Mouse (Mus musculus) adrenal gland, postnatal 4 days (tissue): ENCODE measurements around the gene Moxd1. TPM values are rescaled to one million over a fixed set of nuclear protein-coding genes. Genes with fewer than 3 reads are reported as not detected.

Source experiments
- DNase-seq, 2 experiments: peaks; one replicate each; pipeline ENCODE4 v3.0.0; 2021 to 2022; ENCODE audit warnings: low spot score in 2 of 2, mixed read lengths in 2 of 2
- long read RNA-seq, 2 experiments: library from polyadenylated mRNA; stranded (forward); transcript quantifications; one replicate each; pipeline ENCODE4 v2.0.0; 2021
- total RNA-seq, 2 experiments: library from RNA; stranded (reverse); gene quantifications; 2 replicates each; pipeline ENCODE4 v1.2.3; 2021

The Moxd1 gene
- total RNA-seq = 1 to 10 TPM; 2.5 TPM
- long read RNA-seq, experiment 1 = 0 reads
- long read RNA-seq, experiment 2, transcript Moxd1-201 (12 exons, 3,090 nt) = major isoform, 5 of 5 reads
- long read RNA-seq, experiment 2, partial matches to known transcripts = 0 of 5 reads
- long read RNA-seq, experiment 2, other reads (novel, unspliced or antisense) = 0 of 5 reads

DNA sequence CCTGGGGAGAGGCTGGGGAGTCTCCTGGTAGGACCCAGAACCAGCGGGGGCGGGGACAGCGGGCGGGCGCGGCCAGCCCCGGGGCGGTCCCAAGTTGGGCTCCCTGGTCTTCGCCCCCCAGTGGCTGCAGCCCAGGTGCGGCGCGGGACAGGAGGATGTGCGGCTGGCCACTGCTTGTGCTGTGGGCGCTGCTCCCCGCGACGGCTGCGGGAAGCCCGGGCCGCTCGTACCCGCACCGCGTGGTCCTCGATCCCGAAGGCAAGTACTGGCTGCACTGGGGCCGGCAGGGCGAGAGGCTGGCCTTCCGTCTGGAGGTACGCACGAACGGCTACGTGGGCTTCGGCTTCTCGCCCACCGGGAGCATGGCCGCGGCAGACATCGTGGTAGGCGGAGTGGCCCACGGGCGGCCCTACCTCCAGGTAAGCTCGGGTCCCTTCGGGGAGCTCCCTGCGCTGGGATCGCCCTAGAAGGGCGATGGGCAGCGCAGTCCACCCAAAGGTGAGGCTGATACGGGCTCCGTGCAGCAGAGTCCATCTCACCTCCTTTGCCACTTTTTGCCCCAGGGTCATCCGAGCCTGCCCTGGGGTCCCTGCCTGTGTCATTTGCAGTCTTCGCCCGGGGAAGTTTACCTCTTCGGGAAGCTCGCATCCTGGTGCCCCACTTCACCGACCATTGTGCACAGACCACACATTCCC is at the start of gene Moxd1:
Gene Moxd1 (plus strand): TSS at position 69 of the 695 bp plus-strand sequence.
- no peak for DNase-seq

DNA sequence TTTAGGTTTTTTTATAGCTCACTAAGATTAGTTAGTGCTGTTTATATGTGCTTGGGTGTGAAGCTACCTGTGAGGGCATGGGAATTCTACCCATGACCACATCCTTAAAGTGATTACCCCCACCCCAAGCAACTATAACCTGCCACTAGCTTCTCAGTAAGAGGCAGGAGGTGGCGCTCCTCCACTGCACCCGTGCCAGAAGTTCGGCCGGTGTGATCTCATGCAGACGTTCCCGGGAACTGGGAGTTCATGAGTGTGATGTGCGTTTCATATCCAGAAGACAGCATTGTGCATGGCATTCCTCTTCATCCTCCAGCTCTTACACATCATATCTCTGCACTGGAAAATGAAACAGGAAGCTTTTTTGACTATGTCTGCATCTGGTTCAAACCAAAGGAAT is 32.9 kb upstream of the Moxd1 start:
- no peak for DNase-seq

DNA sequence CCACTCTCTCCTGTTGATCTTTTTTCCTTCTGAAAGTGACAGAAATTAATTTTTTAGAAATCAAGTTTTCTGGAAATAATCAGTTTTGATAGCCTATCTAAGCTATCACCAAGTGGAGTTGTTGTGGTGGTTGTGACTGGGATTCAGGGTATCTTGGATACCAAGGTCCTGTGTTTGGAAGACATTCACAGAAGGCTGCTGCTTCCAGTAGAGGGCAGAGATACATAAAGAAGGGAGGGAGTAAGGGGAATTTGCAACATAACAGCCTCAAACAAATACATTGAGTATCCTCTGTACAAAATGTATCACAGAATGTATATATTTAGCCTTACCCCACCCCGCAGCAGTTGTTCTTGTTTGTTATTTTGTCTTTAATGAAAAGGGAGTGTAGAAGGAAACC is 31.3 kb upstream of the Moxd1 start:
- no peak for DNase-seq

DNA sequence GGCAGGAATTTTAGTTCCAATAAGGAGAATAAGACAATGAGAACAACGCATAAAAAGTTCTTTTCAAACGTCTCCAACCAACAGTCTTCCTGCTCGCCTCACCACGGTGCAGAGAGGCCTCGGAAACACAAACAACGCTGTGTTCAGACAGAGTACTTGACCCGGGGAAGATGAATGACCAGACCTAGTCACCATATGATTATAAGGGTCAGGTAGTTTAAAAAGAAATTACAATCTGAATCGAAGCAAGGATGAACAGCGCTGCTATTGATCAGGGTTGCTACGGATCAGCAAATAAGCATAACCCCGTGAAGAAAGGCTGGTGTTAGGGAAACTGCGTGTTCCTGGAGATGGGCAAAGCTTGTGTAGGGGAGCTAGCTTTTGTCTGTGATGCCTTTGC is 24.0 kb upstream of the Moxd1 start:
- DNase-seq = no peak

- DNase-seq = no peak
These were observed 23.2 kb upstream of the Moxd1 start for GRCm38 (mm10) chr10:24200099-24200498.

GRCm38 (mm10) chr10:24210075-24210474 is 13.2 kb upstream of the Moxd1 start:
- no peak for DNase-seq

- DNase-seq = no peak
These were observed 10.0 kb upstream of the Moxd1 start for GRCm38 (mm10) chr10:24213297-24213696.

DNA sequence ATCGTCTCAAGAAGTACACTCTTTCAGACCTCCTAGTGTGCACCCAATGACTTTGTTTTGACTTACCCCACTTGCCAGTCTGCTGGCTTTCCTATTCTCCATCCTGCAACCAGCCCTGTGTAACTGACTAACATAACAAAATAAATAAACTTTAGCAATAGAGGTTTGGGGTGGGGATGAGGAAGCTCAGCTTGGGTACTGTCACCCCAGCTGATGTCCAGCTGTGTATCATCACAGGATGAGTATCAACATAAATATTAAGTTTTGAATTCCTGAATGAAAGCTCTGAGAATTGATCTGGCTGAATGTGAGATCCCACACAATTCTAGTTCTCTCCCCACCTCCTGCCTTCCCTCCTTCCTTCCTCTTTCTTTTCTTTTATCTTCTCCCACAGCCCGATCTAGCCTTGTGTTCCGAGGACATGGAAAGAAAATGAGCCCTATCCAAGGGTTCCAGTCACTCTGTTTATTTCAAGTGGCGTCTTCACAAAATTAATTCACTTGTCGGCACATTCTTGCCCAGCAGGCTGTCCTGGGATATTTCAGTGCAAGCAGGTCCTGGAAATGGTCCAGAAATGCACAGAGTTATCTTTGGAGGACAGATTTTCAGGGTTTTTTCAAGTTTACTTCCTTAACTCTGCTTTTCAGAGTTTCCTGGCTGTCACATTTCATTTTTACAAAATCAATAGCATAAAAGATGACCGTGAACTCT is 5.6 kb upstream of the Moxd1 start:
- DNase-seq = no peak

- no peak for DNase-seq
These were observed 2.4 kb upstream of the Moxd1 start for GRCm38 (mm10) chr10:24220931-24221330.

DNA sequence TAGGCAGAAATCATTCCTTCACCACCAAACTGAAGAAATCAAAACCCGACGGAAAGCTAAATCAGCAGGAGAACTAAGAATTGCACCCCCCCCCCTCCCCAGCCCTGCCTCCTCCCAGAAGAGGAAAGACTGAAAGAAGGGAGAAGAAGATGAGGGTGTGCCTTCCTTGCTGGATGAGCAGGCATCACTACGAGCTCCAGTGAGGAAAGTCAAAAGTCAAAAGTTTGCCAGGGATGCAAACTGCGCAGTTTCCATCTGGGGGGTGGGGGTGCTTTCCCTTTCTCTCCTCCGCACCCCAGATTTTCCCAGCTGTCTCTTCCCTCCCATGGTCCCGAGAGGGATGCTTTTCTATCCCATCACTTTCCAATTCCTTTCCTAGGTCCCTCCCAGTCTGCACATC is 406 bp upstream of the Moxd1 start:
- DNase-seq = no peak

DNA sequence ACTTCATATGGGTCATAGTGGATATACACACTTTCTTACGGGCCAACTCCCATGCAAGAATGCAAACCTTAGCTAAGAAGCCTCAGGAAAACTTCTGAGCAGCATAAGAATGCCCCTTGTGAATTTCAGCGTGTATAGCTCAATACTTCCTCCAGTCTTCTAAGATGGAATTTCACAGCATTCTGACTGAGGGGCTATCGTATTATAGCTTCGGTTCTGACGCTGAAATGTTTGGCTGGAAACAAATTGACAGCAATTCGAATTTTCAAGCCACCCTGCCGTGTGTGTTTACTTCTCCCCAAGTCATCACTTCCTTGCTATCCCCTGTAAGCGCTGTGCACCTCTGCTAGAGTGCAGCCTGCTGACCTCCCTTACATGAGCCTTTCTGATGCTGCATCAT is 1.3 kb downstream of the Moxd1 start:
- no peak for DNase-seq

GRCm38 (mm10) chr10:24228318-24229183 is 5.2 kb downstream of the Moxd1 start:
- no peak for DNase-seq

GRCm38 (mm10) chr10:24232281-24232680 is 9.0 kb downstream of the Moxd1 start:
- DNase-seq = no peak

DNA sequence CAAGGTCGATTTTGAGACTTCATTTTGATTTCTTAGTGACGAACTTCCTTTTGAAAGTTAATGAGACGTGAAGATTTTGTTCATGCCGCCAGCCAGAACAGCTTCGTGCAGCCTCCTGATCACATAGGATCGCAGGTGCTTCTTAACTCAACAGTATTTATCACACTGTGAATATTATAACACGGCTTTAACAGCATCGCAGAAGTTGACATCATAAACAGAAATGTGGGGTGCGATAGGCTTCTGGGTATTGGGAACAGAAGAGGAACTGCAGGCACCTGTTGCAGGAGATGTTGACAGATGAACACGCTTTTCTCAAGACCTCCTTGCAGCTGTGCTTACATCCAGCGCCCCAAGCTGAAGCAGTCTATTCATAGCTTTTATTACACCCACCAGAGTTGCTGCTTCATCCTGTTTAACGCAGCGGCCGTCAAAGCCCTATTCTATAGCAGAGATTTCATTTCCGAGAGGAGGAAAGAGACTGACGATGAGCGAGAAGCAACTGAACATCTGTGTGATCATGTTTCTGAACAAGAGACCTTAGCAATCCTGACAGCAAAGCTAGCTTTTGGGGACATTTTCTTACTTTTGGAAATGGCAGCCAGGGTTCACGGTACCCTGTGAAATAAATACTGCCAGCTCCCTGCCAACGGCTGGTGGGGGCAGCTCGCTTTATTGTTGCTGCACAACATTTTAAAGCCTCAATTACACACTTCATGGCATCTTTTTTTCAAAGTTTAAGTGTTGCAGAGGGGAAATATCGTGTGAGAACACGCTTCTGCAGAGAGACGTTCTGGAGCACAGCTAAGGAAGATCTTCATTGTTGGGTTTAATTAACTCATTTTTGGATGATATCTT is 12.3 kb downstream of the Moxd1 start:
- DNase-seq = no peak

DNA sequence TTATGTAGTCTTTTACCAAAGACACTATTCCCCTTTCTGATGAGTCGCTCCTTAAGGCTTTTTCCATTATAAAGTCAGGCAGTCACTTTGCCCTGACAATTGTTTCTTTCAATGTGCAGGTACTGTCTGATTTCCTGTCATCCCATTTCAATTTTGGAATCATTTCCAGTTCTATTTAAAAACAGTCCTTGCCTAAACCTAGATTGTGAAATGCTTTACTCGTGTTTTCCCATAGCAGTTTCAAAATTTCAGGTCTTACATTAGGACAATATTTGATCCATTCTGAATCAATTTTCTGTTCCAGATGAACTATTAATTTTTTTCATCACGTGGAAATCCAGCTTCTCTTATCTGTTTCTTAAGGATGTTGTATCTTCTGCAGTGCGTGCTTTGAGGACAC is 23.5 kb downstream of the Moxd1 start:
- no peak for DNase-seq

GRCm38 (mm10) chr10:24248116-24248515 is 24.8 kb downstream of the Moxd1 start:
- no peak for DNase-seq

GRCm38 (mm10) chr10:24251631-24252030 is 28.3 kb downstream of the Moxd1 start:
- no peak for DNase-seq

GRCm38 (mm10) chr10:24258150-24258549 is 34.8 kb downstream of the Moxd1 start:
- DNase-seq = no peak

- no peak for DNase-seq
These were observed 35.6 kb downstream of the Moxd1 start for GRCm38 (mm10) chr10:24258885-24259284.

DNA sequence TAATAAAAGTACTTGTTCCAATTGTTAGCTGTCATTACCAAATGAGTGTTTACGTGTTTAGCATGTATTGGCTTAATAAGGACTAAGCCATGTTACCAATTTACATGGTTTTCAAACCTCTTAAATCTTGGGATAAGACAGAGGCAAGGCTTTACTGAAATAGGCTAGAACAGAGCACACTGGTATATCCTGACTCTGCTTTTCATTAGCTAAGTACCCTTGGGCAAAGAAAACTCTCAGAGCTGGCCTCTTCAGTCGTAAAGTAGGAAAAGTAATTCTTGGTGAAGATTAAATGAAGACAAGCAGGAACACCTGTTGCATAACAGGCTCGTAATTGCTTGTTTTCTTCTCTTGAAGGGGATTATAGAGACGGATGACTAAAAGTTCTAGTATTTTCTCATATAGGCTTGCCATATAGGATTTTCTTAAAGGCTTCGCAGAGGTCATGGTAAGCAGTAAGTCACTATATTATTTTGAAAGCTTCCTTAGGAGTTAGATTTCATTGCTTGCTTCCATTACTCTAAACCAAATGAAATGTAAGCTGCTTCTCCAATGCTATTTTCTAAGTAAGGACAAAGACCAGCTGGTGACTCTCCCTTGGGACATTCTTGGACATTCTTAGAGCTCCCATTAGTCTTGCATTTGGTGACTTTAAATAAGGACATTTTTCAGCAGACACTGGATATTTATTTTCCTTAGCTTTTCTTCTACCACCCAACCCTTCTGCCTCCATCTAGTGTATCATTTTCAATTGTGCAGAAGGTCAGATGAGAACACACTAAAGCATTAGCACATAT is 36.7 kb downstream of the Moxd1 start:
- no peak for DNase-seq
